Mouse (Mus musculus): Measurements from ENCODE around the gene Tle3. TPM values are rescaled to one million over a fixed set of nuclear protein-coding genes. Genes with fewer than 3 reads are reported as not detected.

The Tle3 gene
- polyA plus RNA-seq, 1 experiment from 2014 or later, result 51.9 TPM

DNA sequence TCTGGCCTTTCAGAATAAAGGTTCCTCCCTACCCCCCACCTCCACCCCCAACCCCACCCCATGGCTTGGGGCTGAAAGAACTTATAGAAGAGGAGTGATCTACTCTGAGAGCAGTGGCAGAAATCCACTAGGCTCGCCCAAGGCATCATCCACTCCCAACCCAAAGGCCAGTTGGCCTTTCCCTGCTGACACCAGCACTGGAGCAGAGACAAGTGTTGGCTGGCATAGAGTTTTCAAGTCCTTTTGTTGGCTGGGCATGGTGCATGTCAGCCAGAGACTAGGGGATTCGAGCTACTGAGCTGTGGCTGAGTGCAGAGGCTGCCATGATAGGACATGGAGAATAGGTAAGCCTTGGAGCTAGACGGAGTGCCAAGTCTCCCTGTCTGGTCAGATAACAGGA, 9.3 kb downstream of the Tle3 start:
- Histone ChIP-seq H3K27me3 (replicated peaks; ENCODE audit: low read depth, poor library complexity, severe bottlenecking) (peaks cover 17% of the 10 kb centered on the region), H3K9me3 (no peaks in the 10 kb centered on the region), H3K4me1 (peaks cover 100% of the 10 kb centered on the region), H3K27ac (replicated peaks) (no peak overlapping the region), H3K36me3 (replicated peaks) (peaks cover 87% of the 10 kb centered on the region), H3K4me3 (no peak overlapping the region)
- DNase-seq (ENCODE audit: low spot score), result no peak
- WGBS, result 93% methylated on average over 3 of the region's 3 CpGs

DNA sequence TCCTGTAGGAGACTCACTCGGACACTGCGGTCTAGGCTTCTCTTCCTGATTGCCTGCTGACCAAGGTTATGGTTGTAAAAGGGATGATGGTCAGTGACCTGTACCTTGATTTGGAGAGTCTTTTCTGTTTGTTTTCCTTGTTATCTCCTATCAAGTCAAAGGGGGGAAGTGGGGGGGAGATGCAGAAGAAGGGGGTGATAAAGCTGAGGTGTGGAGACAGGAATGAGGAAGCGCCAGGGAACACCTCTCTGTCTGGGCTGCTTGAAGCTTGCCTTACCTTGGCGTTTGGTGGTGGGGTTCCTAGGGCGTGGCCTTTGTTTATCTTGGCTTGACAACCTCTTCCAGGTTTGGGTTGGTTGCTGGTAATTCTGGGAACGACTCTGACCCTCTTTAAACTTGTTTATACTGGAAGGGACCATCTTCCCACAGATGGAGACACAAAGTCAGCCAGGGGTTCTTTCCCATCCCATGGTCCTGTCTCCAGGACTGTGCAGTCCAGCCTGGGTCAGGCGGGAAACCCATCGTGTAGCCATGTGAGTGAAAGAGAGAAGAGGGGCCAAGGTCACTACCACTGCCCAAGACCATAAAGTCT, 10.5 kb downstream of the Tle3 start:
- Histone ChIP-seq H3K27me3 (replicated peaks; ENCODE audit: low read depth, poor library complexity, severe bottlenecking) (peaks cover 17% of the 10 kb centered on the region), H3K4me1 (peaks cover 100% of the 10 kb centered on the region), H3K36me3 (replicated peaks) (peaks cover 87% of the 10 kb centered on the region), H3K27ac (replicated peaks) (no peak overlapping the region), H3K4me3 (no peak overlapping the region), H3K9me3 (no peaks in the 10 kb centered on the region)
- WGBS, result 73% methylated on average over 8 of the region's 8 CpGs
- no peak for DNase-seq (ENCODE audit: low spot score)

DNA sequence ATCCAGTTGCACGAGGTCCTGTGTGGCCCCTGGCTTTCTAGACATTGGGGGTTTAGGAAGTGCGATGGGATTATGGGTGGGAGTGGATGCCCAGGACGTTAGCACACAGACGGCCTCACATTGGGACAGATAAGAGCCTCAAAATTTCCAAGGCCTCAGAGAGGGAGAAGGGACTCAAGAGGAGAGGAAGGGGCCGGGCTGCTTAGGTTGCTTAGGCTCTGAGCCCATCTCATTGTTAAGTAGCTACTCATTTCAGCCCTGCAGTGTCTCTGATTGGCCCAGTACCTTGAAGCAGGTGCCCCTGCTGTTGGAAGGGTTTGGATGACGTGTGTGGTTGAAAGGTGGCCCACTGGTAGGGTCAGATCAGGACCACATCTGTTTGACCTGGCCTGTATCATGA, 11.9 kb downstream of the Tle3 start:
- Histone ChIP-seq H3K27me3 (replicated peaks; ENCODE audit: low read depth, poor library complexity, severe bottlenecking) (peaks cover 17% of the 10 kb centered on the region), H3K36me3 (replicated peaks) (peaks cover 88% of the 10 kb centered on the region), H3K4me1 (peaks cover 100% of the 10 kb centered on the region), H3K4me3 (peak overlapping the region; percentile 42; the same call in 1 of the 2 replicates), H3K9me3 (no peaks in the 10 kb centered on the region), H3K27ac (replicated peaks) (no peak overlapping the region)
- 41% methylated on average over 6 of the region's 6 CpGs for WGBS
- DNase-seq (ENCODE audit: low spot score), result no peak

DNA sequence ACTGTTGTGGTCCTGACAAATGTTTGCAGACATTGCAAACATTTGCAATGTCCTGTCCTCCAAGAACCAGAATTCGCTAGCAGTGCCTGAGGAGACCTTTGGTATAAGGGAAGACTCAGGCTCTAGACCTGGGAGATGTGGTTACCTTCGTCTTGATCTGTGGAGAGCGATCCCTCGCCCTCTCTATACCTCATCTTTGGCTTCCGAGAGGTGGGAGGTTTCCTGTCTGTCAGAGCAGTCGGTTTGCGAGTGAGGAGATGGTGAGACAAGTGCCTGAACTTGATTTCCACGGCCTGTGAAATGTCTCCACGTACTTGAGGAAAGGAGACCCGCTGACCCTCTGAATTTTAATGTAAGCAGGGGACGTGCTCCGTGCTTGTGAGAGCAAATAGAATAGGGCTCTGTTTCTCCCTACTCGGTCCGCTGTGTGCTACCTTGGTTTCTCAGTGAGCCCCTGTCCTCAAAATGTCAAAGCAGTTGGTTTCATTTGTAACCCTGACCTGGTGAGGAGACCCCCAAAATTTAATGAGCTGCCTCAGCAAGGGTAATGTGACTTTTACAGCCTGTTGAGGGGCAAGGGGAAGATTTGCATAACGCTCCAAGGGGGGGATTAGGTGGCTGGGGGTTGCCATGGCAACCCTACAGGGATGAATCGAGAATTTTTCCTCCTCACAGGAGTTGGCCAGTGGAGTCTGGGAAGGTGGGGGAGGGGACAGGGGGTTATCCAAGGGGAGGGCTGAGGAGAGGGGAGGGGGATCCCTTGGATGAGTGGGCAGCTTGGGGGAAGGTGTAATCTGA, 12.7 kb downstream of the Tle3 start:
- DNase-seq (ENCODE audit: low spot score), result peak; percentile 79
- H3K9me3 ChIP-seq, result no peaks in the 10 kb centered on the region
- WGBS, result 10% methylated on average over 16 of the region's 16 CpGs
- peaks cover 100% of the 10 kb centered on the region for H3K4me1 ChIP-seq
- peaks cover 88% of the 10 kb centered on the region for H3K36me3 ChIP-seq (replicated peaks)
- peaks cover 17% of the 10 kb centered on the region for H3K27me3 ChIP-seq (replicated peaks; ENCODE audit: low read depth, poor library complexity, severe bottlenecking)
- peak overlapping the region; percentile 42 for H3K4me3 ChIP-seq
- peak overlapping the region; percentile 30; the same call in 1 of the 2 replicates for H3K27ac ChIP-seq (replicated peaks)

DNA sequence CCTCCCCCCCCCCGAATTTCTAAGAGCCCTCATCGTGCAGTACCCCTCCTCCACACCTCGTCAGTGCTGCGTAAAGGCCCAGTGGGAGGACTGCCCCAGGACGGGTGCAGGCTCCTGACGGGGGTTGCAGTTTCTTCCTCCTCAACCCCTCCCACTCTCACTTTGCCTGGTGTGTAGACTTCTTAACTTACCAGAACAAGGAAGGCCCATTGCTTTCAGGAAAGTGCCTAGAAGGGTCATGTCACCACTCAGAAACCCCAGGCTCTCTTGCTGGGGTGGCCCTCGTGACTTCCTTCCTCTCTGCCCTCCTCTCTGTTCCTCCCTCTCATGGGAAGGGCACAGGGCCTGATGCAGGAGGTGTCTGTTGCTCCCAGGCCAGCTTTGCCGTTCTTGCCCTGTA, 13.6 kb downstream of the Tle3 start:
- WGBS, result 8% methylated on average over 8 of the region's 8 CpGs
- Histone ChIP-seq H3K27ac (replicated peaks) (peak overlapping the region; percentile 35), H3K36me3 (replicated peaks) (peaks cover 88% of the 10 kb centered on the region), H3K9me3 (no peaks in the 10 kb centered on the region), H3K4me3 (peak overlapping the region; percentile 42), H3K27me3 (replicated peaks; ENCODE audit: low read depth, poor library complexity, severe bottlenecking) (peaks cover 17% of the 10 kb centered on the region), H3K4me1 (peaks cover 100% of the 10 kb centered on the region)
- DNase-seq (ENCODE audit: low spot score), result no peak

DNA sequence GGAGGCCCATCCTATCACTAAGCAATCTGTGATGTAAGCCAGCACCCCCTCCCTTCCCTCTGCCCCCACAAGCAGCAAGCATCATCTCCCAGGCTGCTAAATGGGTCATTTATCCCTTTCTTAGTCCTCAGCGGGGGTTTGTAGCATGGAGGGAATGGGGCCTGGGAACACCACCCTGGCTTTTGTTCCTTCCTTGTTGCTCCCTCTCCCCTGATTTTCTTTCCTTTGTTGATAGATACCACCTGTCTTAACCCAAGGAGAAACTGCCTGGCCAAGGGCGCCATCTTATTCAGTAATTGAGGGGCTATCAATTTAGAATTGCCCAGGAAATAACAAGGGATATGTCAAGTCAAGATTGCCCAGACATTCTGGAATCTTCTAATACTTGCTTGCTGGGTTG, 14.1 kb downstream of the Tle3 start:
- no peaks in the 10 kb centered on the region for H3K9me3 ChIP-seq
- WGBS, result 39% methylated on average over 2 of the region's 2 CpGs
- DNase-seq (ENCODE audit: low spot score), result no peak
- no peak overlapping the region for H3K4me3 ChIP-seq
- peaks cover 100% of the 10 kb centered on the region for H3K4me1 ChIP-seq
- peaks cover 88% of the 10 kb centered on the region for H3K36me3 ChIP-seq (replicated peaks)
- peaks cover 17% of the 10 kb centered on the region for H3K27me3 ChIP-seq (replicated peaks; ENCODE audit: low read depth, poor library complexity, severe bottlenecking)
- H3K27ac ChIP-seq (replicated peaks), result no peak overlapping the region

DNA sequence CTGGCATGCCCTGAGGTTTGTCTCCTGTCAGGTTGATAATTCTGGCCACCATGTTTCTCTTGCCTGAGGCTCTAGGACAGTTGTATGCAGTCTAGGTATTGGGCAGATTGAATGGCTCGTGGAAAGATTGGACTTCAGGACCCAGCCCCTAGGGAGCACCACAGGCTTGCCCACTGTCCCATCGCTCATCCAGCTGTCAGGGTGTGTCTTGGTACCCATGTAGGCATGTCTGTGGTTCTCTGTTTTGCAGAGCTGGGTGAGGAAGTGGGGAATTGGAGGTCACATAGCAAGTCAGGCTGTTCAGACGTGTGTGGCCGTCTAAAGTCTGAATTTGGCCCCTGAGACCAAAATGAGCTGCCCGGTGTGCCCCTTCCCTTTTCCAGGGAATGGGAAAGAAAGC, 15.6 kb downstream of the Tle3 start:
- no peak overlapping the region for H3K4me3 ChIP-seq
- peaks cover 10% of the 10 kb centered on the region; the same call in 1 of the 2 replicates for H3K27me3 ChIP-seq (replicated peaks; ENCODE audit: low read depth, poor library complexity, severe bottlenecking)
- H3K36me3 ChIP-seq (replicated peaks), result peaks cover 88% of the 10 kb centered on the region
- H3K9me3 ChIP-seq, result no peaks in the 10 kb centered on the region
- no peak overlapping the region for H3K27ac ChIP-seq (replicated peaks)
- H3K4me1 ChIP-seq, result peaks cover 100% of the 10 kb centered on the region
- no peak for DNase-seq (ENCODE audit: low spot score)
- WGBS, result 74% methylated on average over 5 of the region's 5 CpGs

DNA sequence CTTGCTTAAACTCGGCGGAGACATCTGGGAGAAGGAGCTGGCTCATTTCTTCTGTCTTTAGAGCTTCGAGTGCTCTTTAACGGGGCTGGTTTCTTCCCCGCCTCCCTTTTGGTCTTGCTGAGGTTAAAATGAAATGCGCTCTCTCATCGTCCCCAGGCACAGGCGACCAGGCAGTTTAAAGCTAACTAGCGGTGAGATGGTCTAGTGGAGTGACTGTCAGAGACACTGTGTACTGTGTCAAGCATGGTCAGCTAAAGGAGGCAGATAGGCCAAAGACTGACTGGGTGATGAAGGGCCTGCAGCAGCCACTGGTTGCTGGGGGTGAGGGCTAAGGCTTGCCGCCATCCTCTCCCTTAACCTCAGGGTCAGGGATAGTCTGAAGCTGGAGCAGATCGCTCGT, 16.0 kb downstream of the Tle3 start:
- Histone ChIP-seq H3K4me3 (no peak overlapping the region), H3K36me3 (replicated peaks) (peaks cover 88% of the 10 kb centered on the region), H3K27me3 (replicated peaks; ENCODE audit: low read depth, poor library complexity, severe bottlenecking) (peaks cover 8% of the 10 kb centered on the region; the same call in 1 of the 2 replicates), H3K4me1 (peaks cover 100% of the 10 kb centered on the region), H3K9me3 (no peaks in the 10 kb centered on the region), H3K27ac (replicated peaks) (no peak overlapping the region)
- DNase-seq (ENCODE audit: low spot score), result no peak
- 63% methylated on average over 12 of the region's 12 CpGs for WGBS

DNA sequence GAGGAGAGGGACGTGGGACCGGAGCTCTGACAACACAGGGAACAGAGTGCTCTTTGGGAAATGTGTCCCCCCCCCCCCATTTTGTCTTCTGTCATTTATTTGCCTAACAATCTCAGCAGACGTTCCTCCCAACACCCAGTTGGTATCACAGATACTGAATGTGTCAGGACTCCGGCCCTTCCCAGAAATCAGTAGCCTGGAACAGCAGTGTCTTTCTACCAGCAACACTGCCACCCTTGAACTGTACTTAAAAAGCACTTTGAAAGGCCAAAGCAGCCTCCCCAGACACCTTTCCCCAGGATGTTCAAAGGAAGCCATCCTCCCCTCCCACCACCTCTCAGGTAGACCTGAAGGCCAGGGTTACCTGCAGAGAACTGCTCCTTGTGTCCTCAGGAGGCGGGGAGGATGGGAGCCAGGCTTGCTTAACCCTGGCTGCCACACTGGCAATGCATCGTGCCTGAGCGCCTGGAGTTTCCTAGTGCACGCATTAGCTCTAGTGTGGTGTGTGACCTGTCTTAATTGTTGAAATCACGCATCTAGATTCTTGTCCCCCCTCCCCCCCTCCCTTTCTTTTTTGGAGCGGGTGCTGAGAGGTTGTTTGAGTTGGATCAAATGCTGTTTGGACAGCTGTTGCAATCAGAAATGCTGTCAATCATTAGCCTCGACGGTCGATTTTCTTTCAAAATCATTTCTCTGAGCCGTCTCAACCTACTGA, 16.7 kb downstream of the Tle3 start:
- 58% methylated on average over 14 of the region's 14 CpGs for WGBS
- Histone ChIP-seq H3K4me1 (peaks cover 98% of the 10 kb centered on the region), H3K27me3 (replicated peaks; ENCODE audit: low read depth, poor library complexity, severe bottlenecking) (peaks cover 11% of the 10 kb centered on the region; the same call in 1 of the 2 replicates), H3K4me3 (no peak overlapping the region), H3K27ac (replicated peaks) (peak overlapping the region; percentile 35; the same call in 1 of the 2 replicates), H3K36me3 (replicated peaks) (peaks cover 88% of the 10 kb centered on the region), H3K9me3 (no peaks in the 10 kb centered on the region)
- peak; percentile 44 for DNase-seq (ENCODE audit: low spot score)

DNA sequence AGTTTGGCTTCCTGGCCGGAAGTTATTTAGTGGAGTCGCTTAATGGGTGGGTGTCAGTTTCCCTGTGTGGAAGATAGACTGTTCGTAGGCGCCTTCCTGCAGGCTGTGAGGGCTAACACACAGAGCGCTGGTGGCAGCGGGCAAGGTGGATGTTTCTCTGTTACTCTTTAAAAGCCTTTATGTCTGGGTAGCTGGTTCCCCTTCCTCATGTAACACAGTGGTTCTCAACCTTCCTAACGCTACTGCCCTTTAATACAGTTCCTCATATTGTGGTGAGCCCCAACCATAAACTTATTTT, 17.2 kb downstream of the Tle3 start:
- peaks cover 88% of the 10 kb centered on the region for H3K36me3 ChIP-seq (replicated peaks)
- H3K27me3 ChIP-seq (replicated peaks; ENCODE audit: low read depth, poor library complexity, severe bottlenecking), result peaks cover 14% of the 10 kb centered on the region; the same call in 1 of the 2 replicates
- H3K9me3 ChIP-seq, result no peaks in the 10 kb centered on the region
- no peak for DNase-seq (ENCODE audit: low spot score)
- H3K27ac ChIP-seq (replicated peaks), result 0 out of 2 replicates have a peak overlapping the region, but pooled peaks have one; percentile 35
- no peak overlapping the region for H3K4me3 ChIP-seq
- peaks cover 98% of the 10 kb centered on the region for H3K4me1 ChIP-seq
- 56% methylated on average over 7 of the region's 7 CpGs for WGBS

DNA sequence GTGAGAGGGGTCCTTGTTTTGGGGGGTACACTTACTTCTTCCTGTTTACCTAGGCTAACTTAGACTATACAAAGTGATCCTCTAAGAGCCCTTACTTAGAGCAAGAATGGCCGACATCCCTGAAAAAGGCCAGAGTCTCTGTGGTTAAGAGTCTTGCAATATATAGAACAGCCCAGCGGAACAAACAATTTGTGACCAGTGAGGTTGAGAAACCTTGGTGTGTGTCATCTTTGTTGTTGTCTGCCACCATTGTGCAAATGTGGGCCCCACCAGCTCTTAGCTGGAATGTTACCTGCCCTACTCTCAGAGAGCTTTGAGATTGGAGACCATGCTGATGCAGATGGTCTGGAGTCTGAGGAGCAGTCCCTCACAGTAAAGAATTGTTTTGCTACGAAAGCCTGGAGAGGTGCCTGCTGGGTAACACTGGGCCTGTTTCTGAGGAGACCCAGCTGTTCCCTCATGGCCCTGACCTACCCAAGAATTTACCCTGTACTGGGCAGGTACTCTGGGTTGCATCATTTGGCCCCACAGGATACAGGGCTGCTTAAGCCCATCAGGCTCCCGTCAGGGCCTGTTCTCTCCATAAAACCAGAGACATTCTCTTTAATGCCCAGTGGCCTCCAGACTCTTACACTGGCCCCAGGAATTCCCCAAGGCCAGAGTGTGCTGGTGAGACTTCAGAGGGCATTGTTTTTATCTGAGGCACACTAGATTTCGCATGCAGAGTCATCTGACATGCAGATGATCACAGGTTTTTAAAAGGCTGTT, 19.6 kb downstream of the Tle3 start:
- no peaks in the 10 kb centered on the region for H3K9me3 ChIP-seq
- peaks cover 98% of the 10 kb centered on the region for H3K4me1 ChIP-seq
- peaks cover 100% of the 10 kb centered on the region for H3K36me3 ChIP-seq (replicated peaks)
- no peak for DNase-seq (ENCODE audit: low spot score)
- no peak overlapping the region for H3K27ac ChIP-seq (replicated peaks)
- H3K27me3 ChIP-seq (replicated peaks; ENCODE audit: low read depth, poor library complexity, severe bottlenecking), result peaks cover 22% of the 10 kb centered on the region; the same call in 1 of the 2 replicates
- no peak overlapping the region for H3K4me3 ChIP-seq
- 73% methylated on average over 5 of the region's 5 CpGs for WGBS

DNA sequence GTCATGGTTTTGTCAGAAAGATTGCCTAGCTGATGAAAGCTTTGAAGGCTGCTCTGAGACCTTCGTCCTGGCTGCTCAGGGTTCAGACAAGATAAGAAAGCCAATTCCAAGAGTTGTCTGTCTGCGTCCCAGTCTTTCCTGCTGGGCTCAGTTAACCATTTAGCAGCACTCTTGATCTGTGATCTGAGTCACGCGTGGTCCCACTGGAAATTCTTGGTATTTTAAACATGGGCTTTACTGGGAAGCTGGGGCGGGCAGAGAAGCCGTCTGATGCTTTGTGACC, 20.1 kb downstream of the Tle3 start:
- Histone ChIP-seq H3K27me3 (replicated peaks; ENCODE audit: low read depth, poor library complexity, severe bottlenecking) (peaks cover 22% of the 10 kb centered on the region; the same call in 1 of the 2 replicates), H3K4me3 (no peak overlapping the region), H3K27ac (replicated peaks) (no peak overlapping the region), H3K9me3 (no peaks in the 10 kb centered on the region), H3K4me1 (peaks cover 98% of the 10 kb centered on the region), H3K36me3 (replicated peaks) (peaks cover 100% of the 10 kb centered on the region)
- 78% methylated on average over 6 of the region's 6 CpGs for WGBS
- no peak for DNase-seq (ENCODE audit: low spot score)

All from embryonic facial prominence, embryonic 10.5 days (tissue).